Mouse (Mus musculus) monocyte, adult 5-6 weeks (primary cell): ENCODE data around the gene Nrap. TPM values are rescaled to one million over a fixed set of nuclear protein-coding genes. Genes with fewer than 3 reads are reported as not detected.

ENCODE experiments used
- ATAC-seq: fragments of 153-309, 156-312 bp; replicated peaks from 2 replicates; pipeline ENCODE4 v1.8.0; 2017; ENCODE audit warnings: mild to moderate bottlenecking; ENCODE audit not compliant: low TSS enrichment, insufficient number of reproducible peaks, severe bottlenecking, poor library complexity, low FRiP score
- total RNA-seq: library from RNA; stranded (forward); fragments of 200-1000, 200-491, 200-594 nt; gene quantifications from 3 replicates; pipeline ENCODE4 v1.2.3, GENCODE M21; 2017

Gene Nrap
- total RNA-seq, 1 experiment from 2014 or later: not detected

- ATAC-seq: 0 out of 2 replicates have a peak, but pooled peaks have one; percentile 10
These were observed 8.1 kb upstream of the Nrap start for GRCm38 (mm10) chr19:56397663-56398527.

GRCm38 (mm10) chr19:56396669-56397621, 7.1 kb upstream of the Nrap start, which contains the start of gene Casp7:
Gene Casp7, plus strand, starts transcription at chr19:56397129.
- peak; percentile 51 for ATAC-seq

- ATAC-seq: no peak
These were observed 6.4 kb upstream of the Nrap start for GRCm38 (mm10) chr19:56396227-56396626.

- ATAC-seq: no peak
These were observed 5.5 kb upstream of the Nrap start for GRCm38 (mm10) chr19:56395183-56395935.

- no peak for ATAC-seq
These were observed 3.6 kb upstream of the Nrap start for GRCm38 (mm10) chr19:56393311-56393866.

- ATAC-seq: peak; percentile 71
These were observed 1.6 kb upstream of the Nrap start for GRCm38 (mm10) chr19:56391307-56392046.

- no peak for ATAC-seq
These were observed 661 bp downstream of the Nrap start for GRCm38 (mm10) chr19:56389176-56389575.

- no peak for ATAC-seq
These were observed 2.0 kb downstream of the Nrap start for GRCm38 (mm10) chr19:56387726-56388302.

- no peak for ATAC-seq
These were observed 3.7 kb downstream of the Nrap start for GRCm38 (mm10) chr19:56386095-56386494.

- ATAC-seq: no peak
These were observed 4.3 kb downstream of the Nrap start for GRCm38 (mm10) chr19:56385546-56385945.

GRCm38 (mm10) chr19:56381407-56381806, 8.4 kb downstream of the Nrap start:
- ATAC-seq: no peak

GRCm38 (mm10) chr19:56380341-56380740, 9.5 kb downstream of the Nrap start:
- no peak for ATAC-seq

GRCm38 (mm10) chr19:56378554-56379172, 11.2 kb downstream of the Nrap start:
- no peak for ATAC-seq

GRCm38 (mm10) chr19:56378007-56378406, 11.8 kb downstream of the Nrap start:
- ATAC-seq: no peak

- no peak for ATAC-seq
These were observed 15.8 kb downstream of the Nrap start for GRCm38 (mm10) chr19:56374011-56374410.

GRCm38 (mm10) chr19:56373246-56373645, 16.6 kb downstream of the Nrap start:
- ATAC-seq: no peak

GRCm38 (mm10) chr19:56372226-56372625, 17.6 kb downstream of the Nrap start:
- ATAC-seq: no peak
